Mouse (Mus musculus): Measurements from ENCODE around the gene Neurog2. TPM values are rescaled to one million over a fixed set of nuclear protein-coding genes. Genes with fewer than 3 reads are reported as not detected.

Gene Neurog2
- polyA plus RNA-seq, 1 experiment from 2014 or later = 2.8 TPM

GRCm38 (mm10) chr3:127630735-127631372 is 2.1 kb upstream of the Neurog2 start:
- H3K4me3 ChIP-seq (replicated peaks) = no peak overlapping the region
- H3K9ac ChIP-seq (replicated peaks) = no peak overlapping the region
- H3K36me3 ChIP-seq = no peaks in the 10 kb centered on the region
- H3K27me3 ChIP-seq (replicated peaks) = peaks cover 69% of the 10 kb centered on the region
- peaks cover 45% of the 10 kb centered on the region for H3K4me1 ChIP-seq
- 5% methylated on average over 17 of the region's 17 CpGs for WGBS
- no peak overlapping the region for H3K27ac ChIP-seq (replicated peaks)
- ATAC-seq (ENCODE audit: low FRiP score) = no peak
- no peak overlapping the region for H3K4me2 ChIP-seq
- H3K9me3 ChIP-seq (replicated peaks) = no peaks in the 10 kb centered on the region

- H3K36me3 ChIP-seq = no peaks in the 10 kb centered on the region
- peak overlapping the region; percentile 98 for H3K4me2 ChIP-seq
- no peaks in the 10 kb centered on the region for H3K9me3 ChIP-seq (replicated peaks)
- H3K9ac ChIP-seq (replicated peaks) = no peak overlapping the region
- no peak overlapping the region for H3K27ac ChIP-seq (replicated peaks)
- no peak for ATAC-seq (ENCODE audit: low FRiP score)
- peaks cover 41% of the 10 kb centered on the region for H3K4me1 ChIP-seq
- 0% methylated on average over 10 of the region's 10 CpGs for WGBS
- peaks cover 67% of the 10 kb centered on the region for H3K27me3 ChIP-seq (replicated peaks)
- H3K4me3 ChIP-seq (replicated peaks) = no peak overlapping the region
These were observed 1.4 kb upstream of the Neurog2 start for GRCm38 (mm10) chr3:127631582-127631981.

GRCm38 (mm10) chr3:127632531-127632930 is 404 bp upstream of the Neurog2 start:
- WGBS = under 1% methylated on average over 31 of the region's 32 CpGs
- ATAC-seq (ENCODE audit: low FRiP score) = peak; percentile 68
- Histone ChIP-seq H3K9ac (replicated peaks) (peak overlapping the region; percentile 50; the same call in 1 of the 2 replicates), H3K4me3 (replicated peaks) (peak overlapping the region; percentile 54), H3K4me2 (peak overlapping the region; percentile 98), H3K27ac (replicated peaks) (0 out of 2 replicates have a peak overlapping the region, but pooled peaks have one; percentile 61), H3K36me3 (no peaks in the 10 kb centered on the region), H3K27me3 (replicated peaks) (peaks cover 67% of the 10 kb centered on the region), H3K4me1 (peaks cover 40% of the 10 kb centered on the region), H3K9me3 (replicated peaks) (no peaks in the 10 kb centered on the region)

GRCm38 (mm10) chr3:127634101-127634983 is 1.4 kb downstream of the Neurog2 start:
- H3K27me3 ChIP-seq (replicated peaks) = peaks cover 61% of the 10 kb centered on the region
- H3K4me1 ChIP-seq = peaks cover 28% of the 10 kb centered on the region
- H3K4me3 ChIP-seq (replicated peaks) = peak overlapping the region; percentile 54
- H3K27ac ChIP-seq (replicated peaks) = peak overlapping the region; percentile 6
- peak overlapping the region; percentile 98 for H3K4me2 ChIP-seq
- peak; percentile 80 for ATAC-seq (ENCODE audit: low FRiP score)
- H3K9me3 ChIP-seq (replicated peaks) = no peaks in the 10 kb centered on the region
- H3K36me3 ChIP-seq = no peaks in the 10 kb centered on the region
- H3K9ac ChIP-seq (replicated peaks) = peak overlapping the region; percentile 50
- 1% methylated on average over 57 of the region's 58 CpGs for WGBS

GRCm38 (mm10) chr3:127634984-127635349 is 2.0 kb downstream of the Neurog2 start:
- Histone ChIP-seq H3K27me3 (replicated peaks) (peaks cover 62% of the 10 kb centered on the region), H3K9ac (replicated peaks) (no peak overlapping the region), H3K4me2 (peak overlapping the region; percentile 98), H3K27ac (replicated peaks) (no peak overlapping the region), H3K36me3 (no peaks in the 10 kb centered on the region), H3K4me3 (replicated peaks) (peak overlapping the region; percentile 54; the same call in 1 of the 2 replicates), H3K9me3 (replicated peaks) (no peaks in the 10 kb centered on the region), H3K4me1 (peaks cover 31% of the 10 kb centered on the region)
- WGBS = 4% methylated on average over 3 of the region's 3 CpGs
- ATAC-seq (ENCODE audit: low FRiP score) = no peak

GRCm38 (mm10) chr3:127639875-127640761 is 7.2 kb downstream of the Neurog2 start:
- H3K9ac ChIP-seq (replicated peaks) = no peak overlapping the region; the same call in 1 of the 2 replicates
- H3K27me3 ChIP-seq (replicated peaks) = peaks cover 66% of the 10 kb centered on the region
- peak overlapping the region; percentile 46 for H3K4me2 ChIP-seq
- 2% methylated on average over 36 of the region's 36 CpGs for WGBS
- H3K36me3 ChIP-seq = no peaks in the 10 kb centered on the region
- no peak overlapping the region for H3K27ac ChIP-seq (replicated peaks)
- H3K4me3 ChIP-seq (replicated peaks) = peak overlapping the region; percentile 12
- no peaks in the 10 kb centered on the region for H3K9me3 ChIP-seq (replicated peaks)
- peak; percentile 76; the same call in 1 of the 2 replicates for ATAC-seq (ENCODE audit: low FRiP score)
- H3K4me1 ChIP-seq = peaks cover 24% of the 10 kb centered on the region

GRCm38 (mm10) chr3:127640762-127641700 is 8.1 kb downstream of the Neurog2 start:
- no peak for ATAC-seq (ENCODE audit: low FRiP score)
- Histone ChIP-seq H3K4me2 (peak overlapping the region; percentile 46), H3K9ac (replicated peaks) (no peak overlapping the region), H3K4me1 (peaks cover 24% of the 10 kb centered on the region), H3K4me3 (replicated peaks) (peak overlapping the region; percentile 12), H3K27ac (replicated peaks) (no peak overlapping the region), H3K9me3 (replicated peaks) (no peaks in the 10 kb centered on the region), H3K36me3 (no peaks in the 10 kb centered on the region), H3K27me3 (replicated peaks) (peaks cover 67% of the 10 kb centered on the region)
- WGBS = 3% methylated on average over 37 of the region's 37 CpGs

- Histone ChIP-seq H3K27ac (replicated peaks) (no peak overlapping the region), H3K27me3 (replicated peaks) (peaks cover 69% of the 10 kb centered on the region), H3K4me2 (no peak overlapping the region), H3K36me3 (no peaks in the 10 kb centered on the region), H3K9me3 (replicated peaks) (no peaks in the 10 kb centered on the region), H3K9ac (replicated peaks) (no peak overlapping the region), H3K4me1 (peaks cover 28% of the 10 kb centered on the region), H3K4me3 (replicated peaks) (no peak overlapping the region)
- WGBS = 6% methylated on average over 5 of the region's 5 CpGs
- ATAC-seq (ENCODE audit: low FRiP score) = no peak
These were observed 9.3 kb downstream of the Neurog2 start for GRCm38 (mm10) chr3:127642211-127642610.

- no peaks in the 10 kb centered on the region for H3K36me3 ChIP-seq
- no peak overlapping the region for H3K4me3 ChIP-seq (replicated peaks)
- no peak for ATAC-seq (ENCODE audit: low FRiP score)
- no peak overlapping the region for H3K4me2 ChIP-seq
- peaks cover 43% of the 10 kb centered on the region for H3K27me3 ChIP-seq (replicated peaks)
- H3K4me1 ChIP-seq = peaks cover 11% of the 10 kb centered on the region
- no peak overlapping the region for H3K27ac ChIP-seq (replicated peaks)
- WGBS = 33% methylated on average over 18 of the region's 18 CpGs
- H3K9me3 ChIP-seq (replicated peaks) = no peaks in the 10 kb centered on the region
- no peak overlapping the region for H3K9ac ChIP-seq (replicated peaks)
These were observed 13.4 kb downstream of the Neurog2 start for GRCm38 (mm10) chr3:127646156-127646825.
